Mouse (Mus musculus): ENCODE measurements around the gene Paip2b. TPM values are rescaled to one million over a fixed set of nuclear protein-coding genes. Genes with fewer than 3 reads are reported as not detected.

The Paip2b gene
- total and polyA plus RNA-seq, 3 experiments, result 26.7 to 36.3 (median 30.9) TPM

- H3K27ac ChIP-seq (ENCODE audit: insufficient read depth, low read depth), result no peak overlapping the region
- no peak overlapping the region for H3K9ac ChIP-seq (ENCODE audit: insufficient read depth, low read depth)
- peaks cover 0 to 6% of the 10 kb centered on the region in 2 experiments; a peak in 1 of 4 replicates for H3K4me1 ChIP-seq (ENCODE audit: control insufficient read depth in 1 of 2, insufficient read depth in 2 of 2)
- no peaks in the 10 kb centered on the region for H3K27me3 ChIP-seq (replicated peaks)
- TF ChIP-seq ZC3H11A (IDR thresholded peaks at IDR 0.05; ENCODE audit: low read depth, low read length) (no peak), KAT2A (IDR thresholded peaks at IDR 0.05; ENCODE audit: insufficient replicate concordance, low read length) (no peak), MAX (IDR thresholded peaks at IDR 0.05; ENCODE audit: low read length) (no peak), MAFK (IDR thresholded peaks at IDR 0.05; ENCODE audit: insufficient replicate concordance, low read length) (no peak), CHD1 (IDR thresholded peaks at IDR 0.05; ENCODE audit: low read depth, low read length) (no peak), SMC3 (IDR thresholded peaks at IDR 0.05; ENCODE audit: low read depth, low read length) (no peak)
- H3K36me3 ChIP-seq (replicated peaks in 1 of 2; ENCODE audit: control insufficient read depth in 1 of 2, insufficient read depth in 1 of 2, low read length in 1 of 2), result peaks cover 29 to 93% of the 10 kb centered on the region in 2 experiments
- H3K4me3 ChIP-seq (replicated peaks in 1 of 3; ENCODE audit: low read depth in 2 of 3, low read length in 2 of 3, poor library complexity in 1 of 3), result no peak overlapping the region
- in situ Hi-C loops (cut with MboI; ENCODE audit: low pct_ligation_motif_present, low pct_unique_long_range_greater_than_20kb, low sequenced_read_pairs) (no loop called here), dilution Hi-C loops (cut with MboI; ENCODE audit: extremely low pct_ligation_motif_present, extremely low pct_unique_long_range_greater_than_20kb, low sequenced_read_pairs) (no loop called here)
- DNase-seq (ENCODE audit: extremely low read depth), result no peak
- H3K79me2 ChIP-seq (replicated peaks; ENCODE audit: control insufficient read depth, extremely low read depth, insufficient read depth, poor library complexity, severe bottlenecking), result no peaks in the 10 kb centered on the region
- no peak overlapping the region for H3K4me2 ChIP-seq (ENCODE audit: insufficient read depth, low read depth, poor library complexity, severe bottlenecking)
- no peaks in the 10 kb centered on the region for H3K9me3 ChIP-seq (replicated peaks; ENCODE audit: low read length)
These were observed 64.6 kb downstream of the Paip2b start for GRCm38 (mm10) chr6:83766982-83767381.

- Histone ChIP-seq H3K27ac (ENCODE audit: insufficient read depth, low read depth) (no peak overlapping the region), H3K36me3 (replicated peaks in 1 of 2; ENCODE audit: control insufficient read depth in 1 of 2, insufficient read depth in 1 of 2, low read length in 1 of 2) (peaks cover 0 to 57% of the 10 kb centered on the region in 2 experiments), H3K27me3 (replicated peaks) (peaks cover 2% of the 10 kb centered on the region), H3K9ac (ENCODE audit: insufficient read depth, low read depth) (no peak overlapping the region), H3K4me2 (ENCODE audit: insufficient read depth, low read depth, poor library complexity, severe bottlenecking) (no peak overlapping the region), H3K9me3 (replicated peaks; ENCODE audit: low read length) (no peaks in the 10 kb centered on the region), H3K4me1 (ENCODE audit: control insufficient read depth in 1 of 2, insufficient read depth in 2 of 2) (peaks cover 0 to 2% of the 10 kb centered on the region in 2 experiments; a peak in 2 of 4 replicates), H3K79me2 (replicated peaks; ENCODE audit: control insufficient read depth, extremely low read depth, insufficient read depth, poor library complexity, severe bottlenecking) (no peaks in the 10 kb centered on the region), H3K4me3 (replicated peaks in 1 of 3; ENCODE audit: low read depth in 2 of 3, low read length in 2 of 3, poor library complexity in 1 of 3) (no peak overlapping the region)
- dilution Hi-C loops (cut with MboI; ENCODE audit: extremely low pct_ligation_motif_present, extremely low pct_unique_long_range_greater_than_20kb, low sequenced_read_pairs), result no loop called here
- TF ChIP-seq NRF1 (IDR thresholded peaks at IDR 0.05; ENCODE audit: low read depth, low read length) (no peak), RCOR1 (conservative IDR thresholded peaks at IDR 0.05; ENCODE audit: low read depth, low read length) (no peak), RAD21 (IDR thresholded peaks at IDR 0.05; ENCODE audit: low read depth, low read length) (no peak), MEF2A (IDR thresholded peaks at IDR 0.05; ENCODE audit: borderline replicate concordance, low read depth, low read length) (no peak), ZMIZ1 (IDR thresholded peaks at IDR 0.05; ENCODE audit: low read depth, low read length) (no peak), ZC3H11A (IDR thresholded peaks at IDR 0.05; ENCODE audit: low read depth, low read length) (no peak), POLR2A (IDR thresholded peaks at IDR 0.05; ENCODE audit: low read depth, low read length) (no peak)
- in situ Hi-C loops (cut with MboI; ENCODE audit: low pct_ligation_motif_present, low pct_unique_long_range_greater_than_20kb, low sequenced_read_pairs), result no loop called here
- DNase-seq (ENCODE audit: extremely low read depth), result no peak
These were observed 68.6 kb downstream of the Paip2b start for GRCm38 (mm10) chr6:83762880-83763431.

GRCm38 (mm10) chr6:83762344-83762743 lies 69.2 kb downstream of the Paip2b start, which contains the start of gene Ankrd53:
Gene Ankrd53 (plus strand): TSS chr6:83762644.
- in situ Hi-C loops (cut with MboI; ENCODE audit: low pct_ligation_motif_present, low pct_unique_long_range_greater_than_20kb, low sequenced_read_pairs) (no loop called here), dilution Hi-C loops (cut with MboI; ENCODE audit: extremely low pct_ligation_motif_present, extremely low pct_unique_long_range_greater_than_20kb, low sequenced_read_pairs) (no loop called here)
- DNase-seq (ENCODE audit: extremely low read depth), result no peak
- H3K9me3 ChIP-seq (replicated peaks; ENCODE audit: low read length), result no peaks in the 10 kb centered on the region
- H3K4me1 ChIP-seq (ENCODE audit: control insufficient read depth in 1 of 2, insufficient read depth in 2 of 2), result peaks cover 0 to 4% of the 10 kb centered on the region in 2 experiments; a peak in 2 of 4 replicates
- TF ChIP-seq MEF2A (IDR thresholded peaks at IDR 0.05; ENCODE audit: borderline replicate concordance, low read depth, low read length) (no peak), SMC3 (IDR thresholded peaks at IDR 0.05; ENCODE audit: low read depth, low read length) (no peak), ZNF384 (IDR thresholded peaks at IDR 0.05; ENCODE audit: low read depth, low read length) (no peak), KAT2A (IDR thresholded peaks at IDR 0.05; ENCODE audit: insufficient replicate concordance, low read length) (no peak), POLR2A (IDR thresholded peaks at IDR 0.05; ENCODE audit: low read depth, low read length) (no peak), MAX (IDR thresholded peaks at IDR 0.05; ENCODE audit: low read length) (no peak)
- peaks cover 2% of the 10 kb centered on the region for H3K27me3 ChIP-seq (replicated peaks)
- H3K79me2 ChIP-seq (replicated peaks; ENCODE audit: control insufficient read depth, extremely low read depth, insufficient read depth, poor library complexity, severe bottlenecking), result no peaks in the 10 kb centered on the region
- H3K9ac ChIP-seq (ENCODE audit: insufficient read depth, low read depth), result no peak within 1 kb of the TSS
- no peak within 1 kb of the TSS for H3K4me3 ChIP-seq (replicated peaks in 1 of 3; ENCODE audit: low read depth in 2 of 3, low read length in 2 of 3, poor library complexity in 1 of 3)
- H3K4me2 ChIP-seq (ENCODE audit: insufficient read depth, low read depth, poor library complexity, severe bottlenecking), result no peak within 1 kb of the TSS
- no peak within 1 kb of the TSS for H3K27ac ChIP-seq (ENCODE audit: insufficient read depth, low read depth)
- peaks cover 0 to 51% of the 10 kb centered on the region in 2 experiments for H3K36me3 ChIP-seq (replicated peaks in 1 of 2; ENCODE audit: control insufficient read depth in 1 of 2, insufficient read depth in 1 of 2, low read length in 1 of 2)
